Comparison of ENCODE assay signal across 11 mouse cellular contexts in the genomic region with DNA sequence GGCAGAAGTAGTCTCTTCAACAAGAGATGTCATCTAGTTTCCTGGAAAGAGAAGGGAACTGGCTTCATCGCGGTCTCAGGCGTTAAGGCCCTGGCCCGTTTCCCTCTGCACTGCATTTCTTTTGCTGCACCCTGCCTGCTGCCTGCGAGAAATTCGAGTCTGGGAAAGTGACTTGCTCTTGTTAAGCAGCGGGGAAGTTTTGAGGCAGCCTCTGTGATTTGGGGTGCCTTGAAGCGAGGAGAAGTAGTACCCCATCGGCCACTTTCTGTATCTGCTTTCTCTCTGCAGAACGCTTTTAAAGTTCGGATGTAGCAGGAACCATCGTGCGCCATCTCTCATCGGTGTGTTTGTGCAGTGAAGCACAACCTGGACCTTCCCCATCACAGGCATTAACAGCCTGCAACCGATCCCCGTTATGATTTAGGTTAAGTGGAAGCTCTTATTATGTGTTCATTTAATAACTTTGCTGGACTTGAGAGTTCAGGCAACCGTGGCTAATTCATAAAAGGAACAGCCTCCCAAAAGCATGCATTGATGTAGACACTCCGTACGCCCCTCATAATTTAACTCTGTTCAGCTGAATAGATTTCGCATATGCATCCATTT.
DNase-seq lines count a peak whose midpoint lies in the region; ATAC-seq and TF ChIP-seq lines count a peak whose summit lies in the region.
"Had no signal": no experiment of that assay in that cellular context is flagged by ENCODE, and none has a peak within 500 bp of the region (broad histone marks: within the 10 kb centered on the region; RNA-seq: fewer than 3 reads in every experiment).

No protein-coding gene starts in this region.

- no peaks in the 10 kb centered on the region for H3K9me3 ChIP-seq in embryonic facial prominence, embryonic 13.5 days
- no peaks in the 10 kb centered on the region for H3K9me3 ChIP-seq in embryonic facial prominence, embryonic 10.5 days
- H3K9me3 ChIP-seq in limb, embryonic 15.5 days = no peaks in the 10 kb centered on the region
- H3K9me3 ChIP-seq: embryonic facial prominence, embryonic 15.5 days had no signal

- H3K27me3 ChIP-seq in embryonic facial prominence, embryonic 13.5 days = no peaks in the 10 kb centered on the region
- no peaks in the 10 kb centered on the region for H3K27me3 ChIP-seq in embryonic facial prominence, embryonic 10.5 days (replicated peaks; ENCODE audit: low read depth, poor library complexity, severe bottlenecking)
- H3K27me3 ChIP-seq in limb, embryonic 15.5 days = no peaks in the 10 kb centered on the region
- H3K27me3 ChIP-seq: embryonic facial prominence, embryonic 15.5 days had no signal

- ATAC-seq in embryonic facial prominence, embryonic 13.5 days (ENCODE audit: insufficient number of reproducible peaks, insufficient read depth, low FRiP score, low TSS enrichment, low read depth) = no peak
- ATAC-seq in limb, embryonic 15.5 days (ENCODE audit: insufficient number of reproducible peaks, low FRiP score, low TSS enrichment, low read depth) = no peak
- ATAC-seq: inflammation-experienced regulatory T-cells, adult 6 months had no signal

- H3K27ac ChIP-seq in embryonic facial prominence, embryonic 13.5 days = no peak overlapping the region
- no peak overlapping the region for H3K27ac ChIP-seq in embryonic facial prominence, embryonic 10.5 days (replicated peaks)
- H3K27ac ChIP-seq in layer of hippocampus, adult 2 months = no peak overlapping the region
- H3K27ac ChIP-seq in limb, embryonic 15.5 days = peak overlapping the region; percentile 43; the same call in 1 of the 2 replicates
- H3K27ac ChIP-seq: embryonic facial prominence, embryonic 15.5 days had no signal

- H3K36me3 ChIP-seq in embryonic facial prominence, embryonic 13.5 days = no peaks in the 10 kb centered on the region
- H3K36me3 ChIP-seq in embryonic facial prominence, embryonic 10.5 days (replicated peaks) = no peaks in the 10 kb centered on the region
- H3K36me3 ChIP-seq in limb, embryonic 15.5 days = no peaks in the 10 kb centered on the region
- H3K36me3 ChIP-seq: embryonic facial prominence, embryonic 15.5 days had no signal

- TF ChIP-seq CTCF in layer of hippocampus, adult 2 months (conservative IDR thresholded peaks at IDR 0.05) = peak; percentile 25

- 44% methylated on average over 20 of the region's 20 CpGs for WGBS in embryonic facial prominence, embryonic 13.5 days
- 76% methylated on average over 20 of the region's 20 CpGs for WGBS in embryonic facial prominence, embryonic 10.5 days
- 42% methylated on average over 20 of the region's 20 CpGs for WGBS in limb, embryonic 15.5 days

- no peak for DNase-seq in embryonic facial prominence, embryonic 10.5 days (ENCODE audit: low spot score)
- DNase-seq in layer of hippocampus, adult 2 months (ENCODE audit: low spot score in 2 of 2) = no peak
- no peak for DNase-seq in layer of hippocampus, adult 9-11 months
- DNase-seq in cerebellum, postnatal 36 days = peak; percentile 36 to 53
- DNase-seq in spleen, adult 18-20 months = no peak
- no peak for DNase-seq in thymus, postnatal 14 days
- DNase-seq: adrenal gland, postnatal 10 days had no signal

- H3K9ac ChIP-seq in embryonic facial prominence, embryonic 13.5 days = no peak overlapping the region
- no peak overlapping the region for H3K9ac ChIP-seq in limb, embryonic 15.5 days
- H3K9ac ChIP-seq: embryonic facial prominence, embryonic 15.5 days had no signal

- H3K4me1 ChIP-seq in embryonic facial prominence, embryonic 13.5 days = 0 out of 2 replicates have a peak, but pooled peaks cover 5% of the 10 kb centered on the region
- H3K4me1 ChIP-seq in embryonic facial prominence, embryonic 10.5 days = peaks cover 27% of the 10 kb centered on the region
- peaks cover 32% of the 10 kb centered on the region for H3K4me1 ChIP-seq in limb, embryonic 15.5 days

- H3K4me3 ChIP-seq in embryonic facial prominence, embryonic 13.5 days = no peak overlapping the region
- no peak overlapping the region for H3K4me3 ChIP-seq in embryonic facial prominence, embryonic 10.5 days
- peak overlapping the region; percentile 19; the same call in 1 of the 2 replicates for H3K4me3 ChIP-seq in layer of hippocampus, adult 2 months
- H3K4me3 ChIP-seq in limb, embryonic 15.5 days = no peak overlapping the region
- H3K4me3 ChIP-seq: embryonic facial prominence, embryonic 15.5 days had no signal

- peak overlapping the region; percentile 24; the same call in 1 of the 2 replicates for H3K4me2 ChIP-seq in embryonic facial prominence, embryonic 13.5 days
- H3K4me2 ChIP-seq in limb, embryonic 15.5 days = no peak overlapping the region
- H3K4me2 ChIP-seq: embryonic facial prominence, embryonic 15.5 days had no signal

Comparison
In these comparisons a context has a peak if more than half of its experiments do, and no peak if none do; other contexts are left out.
1. DNase-seq: peak in cerebellum, postnatal 36 days (2 of 2); none in embryonic facial prominence, embryonic 10.5 days (single experiment), layer of hippocampus, adult 2 months (0 of 2), layer of hippocampus, adult 9-11 months (single experiment), spleen, adult 18-20 months (0 of 2) and thymus, postnatal 14 days (single experiment).